Mouse (Mus musculus) mature B cell (primary cell): Measurements from ENCODE around the gene Nos2.

ENCODE experiments used
- in situ Hi-C: fragments of 300-500 bp; cut with MboI; formaldehyde crosslinking; loops from 2 replicates; pipeline ENCODE4 v1.14.3; 2019

Gene Nos2

GRCm38 (mm10) chr11:78920411-78920939 is at the start of gene Nos2:
Gene Nos2, plus strand, starts transcription at chr11:78920787.
- in situ Hi-C loops: no loop called here

DNA sequence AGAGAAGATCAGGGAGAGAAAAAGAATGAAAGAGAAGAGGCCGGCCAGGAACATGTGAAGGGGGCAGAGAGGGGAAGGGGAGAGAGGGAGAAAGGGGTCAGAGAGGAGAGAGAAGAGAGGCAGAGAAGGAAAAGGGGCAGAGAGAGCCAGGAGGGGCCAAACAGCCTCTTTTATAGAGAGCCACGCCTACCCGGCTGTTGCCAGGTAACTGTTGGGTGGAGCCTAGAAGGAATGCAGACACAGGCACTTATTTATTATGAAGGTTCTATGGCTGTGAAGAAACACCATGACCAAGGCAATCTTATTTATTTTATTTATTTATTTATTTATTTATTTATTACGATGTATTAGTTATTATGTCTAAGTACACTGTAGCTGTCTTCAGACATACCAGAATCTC is 49.7 kb upstream of the Nos2 start:
- in situ Hi-C loops: no loop called here

- in situ Hi-C loops: no loop called here
Observed at GRCm38 (mm10) chr11:78872782-78873181, 47.8 kb upstream of the Nos2 start.

DNA sequence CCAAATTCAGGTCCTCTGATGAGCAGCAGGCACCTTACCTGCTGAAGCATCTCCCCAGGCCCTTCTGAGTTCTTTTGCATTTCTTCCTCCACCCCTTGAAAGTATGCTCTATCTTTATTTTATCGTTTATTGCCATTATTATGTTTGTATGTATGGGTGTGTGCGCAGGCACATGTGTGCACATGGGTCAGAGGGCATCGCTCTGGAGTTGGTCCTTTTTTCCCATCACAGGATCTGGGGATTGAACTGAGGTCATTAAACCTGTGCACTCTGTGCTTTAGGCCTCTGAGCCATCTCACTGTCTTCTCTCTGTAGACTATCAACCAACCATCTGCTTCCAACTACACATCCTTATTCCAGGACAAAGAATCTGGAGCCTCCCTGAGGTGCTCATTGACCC is 40.9 kb upstream of the Nos2 start:
- in situ Hi-C loops: no loop called here

GRCm38 (mm10) chr11:78886693-78887092 is 33.9 kb upstream of the Nos2 start:
- in situ Hi-C loops: no loop called here

DNA sequence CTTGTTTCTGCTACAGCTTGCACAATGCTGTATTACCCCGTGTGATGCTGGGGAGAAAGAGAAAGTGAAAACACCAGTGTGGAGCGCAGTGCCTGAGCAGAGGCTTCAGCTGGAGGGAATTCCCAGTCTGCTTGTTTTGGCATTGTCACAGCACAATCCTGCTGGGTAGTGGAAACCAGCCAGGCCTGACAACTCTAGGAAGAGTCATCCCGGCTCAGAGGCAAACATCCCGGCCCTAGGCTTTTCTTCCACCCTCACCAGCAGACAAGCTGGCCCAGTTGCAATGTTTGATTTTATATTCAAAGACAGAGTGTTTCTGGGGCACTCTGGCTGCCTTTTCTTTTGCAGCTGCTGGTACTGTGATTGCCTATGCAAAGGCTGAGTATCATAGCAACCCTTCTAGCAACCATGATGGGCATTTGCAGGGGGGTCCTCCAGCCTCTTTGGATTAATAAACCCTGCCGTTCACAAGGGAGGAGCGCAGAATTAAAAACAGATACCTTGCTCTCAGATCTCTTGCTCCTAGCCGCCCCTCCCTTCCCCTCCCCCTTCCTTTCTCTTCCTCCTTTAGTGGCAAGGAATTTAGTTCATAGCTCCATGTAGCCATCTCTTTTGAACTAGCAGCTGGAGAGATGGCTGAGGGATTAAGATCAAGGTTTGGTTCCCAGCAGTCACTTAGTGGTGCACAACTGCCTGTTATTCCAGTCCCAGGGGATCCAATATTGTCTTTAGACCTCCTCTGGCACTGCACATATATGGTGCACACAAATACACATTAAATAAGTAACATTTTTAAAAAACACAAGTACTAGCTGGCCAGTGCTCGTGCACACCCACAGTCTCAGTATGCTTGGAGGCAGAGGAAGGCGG is 33.2 kb upstream of the Nos2 start:
- in situ Hi-C loops: no loop called here

DNA sequence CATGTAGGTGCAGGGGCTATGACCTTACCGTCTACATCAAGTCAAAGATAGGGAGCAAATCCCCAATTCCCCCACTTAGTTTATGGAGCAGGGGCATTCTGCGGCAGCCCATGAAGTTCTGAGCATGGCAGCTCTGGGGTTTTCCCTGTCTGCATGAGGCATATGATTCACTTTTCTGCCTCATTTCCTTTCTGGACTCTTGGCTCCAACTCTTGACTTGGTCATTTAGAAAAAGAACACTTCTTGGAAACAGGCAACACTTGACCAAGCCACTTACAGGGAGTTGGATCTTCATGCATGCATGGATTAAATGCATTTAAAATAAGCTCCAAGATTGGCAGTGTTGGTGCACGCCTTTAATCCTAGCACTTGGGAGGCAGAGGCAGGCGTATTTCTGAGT is 31.4 kb upstream of the Nos2 start:
- in situ Hi-C loops: no loop called here

- in situ Hi-C loops: no loop called here
Observed at GRCm38 (mm10) chr11:78896357-78897123, 24.0 kb upstream of the Nos2 start.

DNA sequence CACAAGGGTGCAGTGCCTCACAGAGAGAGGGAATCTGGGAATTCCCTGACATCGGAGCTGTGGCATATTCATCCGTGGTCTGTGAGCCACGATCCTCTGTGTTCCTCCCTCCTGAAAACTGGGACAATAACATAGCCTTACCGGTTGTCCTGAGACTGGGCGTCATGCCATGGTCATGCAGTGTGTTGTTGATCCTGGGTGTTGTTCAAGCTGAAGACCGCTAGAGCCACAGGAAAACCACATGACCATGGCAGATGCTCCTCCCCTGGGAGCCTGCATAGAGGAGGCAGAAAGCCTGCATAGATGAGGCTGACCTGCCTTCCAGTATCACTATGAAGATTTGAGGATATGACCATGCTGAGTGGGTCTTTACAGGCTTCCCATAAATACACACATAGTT is 5.1 kb upstream of the Nos2 start:
- in situ Hi-C loops: no loop called here

GRCm38 (mm10) chr11:78916410-78916809 is 4.2 kb upstream of the Nos2 start:
- in situ Hi-C loops: no loop called here

GRCm38 (mm10) chr11:78919745-78920144 is 842 bp upstream of the Nos2 start:
- in situ Hi-C loops: no loop called here

DNA sequence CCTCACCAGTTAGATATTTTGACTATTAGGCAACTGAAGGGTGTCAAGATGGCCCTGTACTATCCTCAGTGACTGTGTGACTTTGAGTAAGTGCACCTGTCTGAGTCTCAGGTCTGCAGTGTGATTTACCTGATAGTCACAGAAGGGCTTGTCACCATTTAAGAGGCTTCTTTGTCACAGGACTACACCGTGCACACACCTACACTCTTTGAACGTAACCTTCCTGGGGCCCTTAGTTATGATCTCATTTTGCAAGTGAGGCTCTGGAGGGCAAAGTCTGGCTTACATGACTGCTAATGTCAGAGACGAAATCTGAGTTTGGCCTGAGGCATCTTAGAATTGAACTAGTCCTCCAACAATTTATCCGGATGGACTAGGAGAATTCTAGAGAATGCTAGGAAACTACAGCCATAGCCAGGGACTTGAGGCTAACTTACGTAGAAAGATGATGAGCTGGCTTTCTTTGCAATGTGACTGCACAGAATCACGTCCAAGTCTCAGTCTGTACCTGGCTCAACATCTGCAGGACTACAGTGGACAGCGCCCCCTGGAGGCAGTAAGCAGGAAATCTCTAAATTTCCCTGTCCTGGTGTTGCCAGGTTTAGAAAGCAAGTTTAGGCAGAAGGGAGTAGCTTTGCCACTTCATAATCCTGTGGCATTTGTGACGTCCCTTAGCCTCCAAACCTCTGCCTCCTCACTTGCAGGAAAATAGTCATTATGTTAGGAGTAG is 2.3 kb downstream of the Nos2 start:
- in situ Hi-C loops: no loop called here

DNA sequence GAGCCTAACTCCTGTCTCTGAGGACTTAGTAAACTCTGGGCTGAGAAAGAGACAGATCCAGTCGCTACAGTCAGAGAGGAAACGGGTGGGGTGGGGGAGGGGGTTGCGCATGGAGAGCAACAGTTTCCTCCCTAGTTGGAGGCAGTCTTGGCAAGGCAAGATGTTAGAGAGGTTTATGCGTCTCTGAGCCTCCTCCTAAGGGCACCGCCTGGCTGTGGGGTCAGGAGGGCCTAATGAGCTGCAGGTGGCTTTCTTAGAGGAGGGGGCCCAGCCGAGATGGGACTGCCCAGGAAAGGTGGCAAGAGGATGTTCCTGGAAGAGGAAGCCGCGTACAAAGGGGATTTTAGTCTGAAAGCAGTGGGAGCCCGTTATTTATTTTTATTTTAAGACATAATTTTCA is 3.5 kb downstream of the Nos2 start:
- in situ Hi-C loops: no loop called here

DNA sequence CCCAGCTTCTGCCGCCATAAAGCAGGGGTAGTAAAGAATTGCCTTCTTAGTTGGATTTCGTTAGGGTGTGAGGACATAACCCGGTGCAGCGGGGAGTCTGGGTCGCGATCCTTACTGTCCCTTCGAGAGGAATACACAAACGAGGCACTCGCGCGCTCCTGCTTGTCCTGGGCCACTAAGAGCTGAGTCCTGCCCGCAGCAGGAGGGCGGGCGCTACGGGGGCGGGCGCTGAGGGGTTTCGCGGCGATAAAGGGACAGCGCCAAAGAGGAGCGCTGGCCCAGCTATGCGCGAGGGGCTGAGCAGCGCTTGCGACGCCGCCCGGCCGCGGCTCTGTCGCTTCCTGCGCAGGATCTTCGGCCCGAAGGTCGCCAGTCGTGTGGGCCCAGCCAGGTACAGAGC is 4.3 kb downstream of the Nos2 start:
- in situ Hi-C loops: no loop called here

- in situ Hi-C loops: no loop called here
Observed at GRCm38 (mm10) chr11:78929345-78929744, 8.8 kb downstream of the Nos2 start.

GRCm38 (mm10) chr11:78934307-78934706 is 13.7 kb downstream of the Nos2 start:
- in situ Hi-C loops: no loop called here

- in situ Hi-C loops: no loop called here
Observed at GRCm38 (mm10) chr11:78934727-78935126, 14.1 kb downstream of the Nos2 start.

DNA sequence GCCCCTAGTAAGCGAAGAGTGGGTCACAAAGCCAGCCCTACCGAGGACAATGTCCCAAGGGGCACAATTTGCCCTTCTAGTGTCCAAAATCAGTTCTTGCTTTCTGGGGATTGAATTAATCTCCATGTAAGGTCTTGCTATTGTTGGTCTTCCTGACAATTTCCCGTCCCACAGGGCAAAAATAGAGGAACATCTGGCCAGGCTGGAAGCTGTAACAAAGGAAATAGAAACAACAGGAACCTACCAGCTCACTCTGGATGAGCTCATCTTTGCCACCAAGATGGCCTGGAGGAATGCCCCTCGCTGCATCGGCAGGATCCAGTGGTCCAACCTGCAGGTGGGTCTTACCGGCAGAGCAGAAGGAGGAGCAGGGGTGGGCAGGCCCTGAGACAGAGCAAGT is 14.6 kb downstream of the Nos2 start:
- in situ Hi-C loops: no loop called here

DNA sequence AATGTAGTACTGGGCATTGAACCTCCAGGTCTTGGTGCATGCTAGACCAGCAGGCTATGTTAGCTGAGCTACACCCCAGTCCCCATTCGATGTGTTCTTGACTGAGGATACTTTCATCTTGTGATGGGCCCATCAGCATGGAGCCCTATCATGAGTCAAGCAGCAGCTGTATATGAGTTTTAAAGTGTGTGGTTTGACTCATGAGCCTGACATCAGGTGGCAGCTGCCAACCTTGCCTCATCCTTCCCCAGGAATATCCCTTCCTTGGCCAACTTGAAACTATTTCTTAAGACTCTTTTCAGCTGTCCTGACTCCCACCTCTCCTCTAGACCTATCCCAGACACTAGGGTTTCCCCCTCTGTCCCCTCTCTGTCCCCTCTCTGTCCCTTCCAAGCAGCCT is 22.5 kb downstream of the Nos2 start:
- in situ Hi-C loops: no loop called here

DNA sequence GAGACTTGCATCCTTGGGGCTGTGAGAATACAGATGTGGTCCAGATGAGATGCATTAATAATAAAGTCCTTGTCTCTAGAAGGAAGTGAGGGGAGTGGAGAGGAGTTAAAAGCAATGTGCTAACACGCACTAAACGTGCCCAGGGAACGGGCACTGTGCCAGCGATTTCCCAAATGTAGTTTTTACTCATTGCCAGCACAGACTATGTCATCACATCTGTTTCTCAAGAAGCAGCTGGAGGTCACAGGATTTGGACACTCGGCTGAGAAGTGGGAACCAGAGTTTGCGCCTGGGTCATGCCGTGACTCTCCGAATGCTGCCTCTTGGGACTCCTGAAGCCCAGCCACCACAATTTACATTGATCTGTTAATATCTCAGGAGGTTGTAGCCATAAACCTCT is 29.8 kb downstream of the Nos2 start:
- in situ Hi-C loops: no loop called here

DNA sequence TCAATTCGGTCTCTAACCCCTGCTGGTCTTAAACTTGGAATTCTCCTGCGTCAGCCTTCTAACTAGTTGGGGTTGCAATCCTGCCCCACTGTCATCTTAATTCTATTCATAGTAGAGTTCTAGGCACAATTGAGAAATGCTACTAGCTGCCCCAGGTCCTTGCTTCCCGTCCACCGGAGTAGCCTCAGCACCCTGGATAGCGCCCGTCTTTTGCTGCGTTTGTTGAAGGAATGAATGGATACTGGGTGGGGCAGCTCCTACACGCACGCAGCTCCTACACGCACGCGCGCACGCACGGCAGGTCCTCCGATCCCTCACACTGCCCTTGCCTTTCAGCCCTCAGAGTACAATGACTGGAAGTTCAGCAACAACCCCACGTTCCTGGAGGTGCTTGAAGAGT is 31.9 kb downstream of the Nos2 start:
- in situ Hi-C loops: no loop called here

DNA sequence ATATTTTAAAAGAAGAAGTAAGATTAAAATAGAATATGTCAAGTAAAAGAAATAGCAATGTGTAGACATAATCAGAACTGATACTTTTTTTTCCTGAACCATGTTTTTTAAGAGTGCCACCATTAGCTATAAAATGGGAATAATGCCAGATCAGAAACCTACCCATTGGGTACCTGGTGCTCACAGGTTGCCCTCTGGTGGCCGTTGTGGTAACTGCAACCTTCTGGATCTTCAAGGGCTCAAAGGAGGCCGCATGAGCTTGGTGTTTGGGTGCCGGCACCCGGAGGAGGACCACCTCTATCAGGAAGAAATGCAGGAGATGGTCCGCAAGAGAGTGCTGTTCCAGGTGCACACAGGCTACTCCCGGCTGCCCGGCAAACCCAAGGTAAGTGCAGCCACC is 35.7 kb downstream of the Nos2 start:
- in situ Hi-C loops: no loop called here
